Mouse (Mus musculus) stomach, postnatal 0 days (tissue): ENCODE measurements around the gene Nckap1l.

Experiments
- CTCF ChIP-seq: IDR thresholded peaks from 2 replicates; pipeline ENCODE4 v1.5.1; 2016; ENCODE audit warnings: antibody characterized with exemption, low read depth, mild to moderate bottlenecking, moderate library complexity
- EP300 ChIP-seq: optimal IDR thresholded peaks from 2 replicates; pipeline ENCODE3; 2016; ENCODE audit warnings: antibody characterized with exemption

GRCm38 (mm10) chr15:103480129-103480528, 26.5 kb downstream of the Nckap1l start:
- TF ChIP-seq CTCF = no peak
- no peak for TF ChIP-seq EP300
